Mouse (Mus musculus): ENCODE data around the gene Nkd1.

The Nkd1 gene

DNA sequence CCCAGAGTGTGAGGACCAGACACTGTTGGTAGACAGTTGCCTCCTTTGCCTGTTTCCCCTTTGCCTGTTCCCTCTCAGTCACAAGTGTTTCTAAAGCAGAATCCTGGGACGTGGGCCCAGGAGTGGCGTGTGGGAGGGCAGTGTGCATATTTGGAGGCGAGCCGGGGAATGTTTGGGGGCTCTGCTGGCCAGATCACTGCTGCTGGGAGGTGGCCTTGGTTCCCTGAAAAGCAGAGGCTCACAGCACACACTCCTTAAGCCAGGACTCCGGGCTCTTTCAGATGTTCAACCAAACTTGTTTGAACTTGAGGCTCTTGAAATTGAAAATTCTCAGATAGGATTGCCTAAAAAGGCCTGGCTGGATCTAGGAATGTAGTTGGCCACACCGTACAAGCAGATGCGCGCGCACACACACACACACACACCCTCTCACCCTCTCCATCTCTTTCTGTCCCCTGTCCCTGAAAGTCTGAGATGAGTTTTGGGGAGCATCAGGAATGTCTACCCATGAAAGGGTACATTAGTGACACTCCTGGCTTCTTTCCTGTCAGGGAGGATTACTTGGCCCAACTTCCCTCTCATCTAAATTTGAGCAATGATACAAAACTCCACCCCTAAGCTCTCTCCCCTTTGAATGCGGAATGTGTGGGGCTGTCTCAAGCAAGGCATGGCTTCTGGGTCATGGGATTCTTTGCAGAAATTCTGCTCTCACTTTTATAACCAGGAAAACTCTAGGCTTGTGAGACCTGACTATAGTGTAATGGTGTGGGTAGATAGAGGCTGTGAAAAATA, 55.4 kb downstream of the Nkd1 start:
- no peak for DNase-seq

DNA sequence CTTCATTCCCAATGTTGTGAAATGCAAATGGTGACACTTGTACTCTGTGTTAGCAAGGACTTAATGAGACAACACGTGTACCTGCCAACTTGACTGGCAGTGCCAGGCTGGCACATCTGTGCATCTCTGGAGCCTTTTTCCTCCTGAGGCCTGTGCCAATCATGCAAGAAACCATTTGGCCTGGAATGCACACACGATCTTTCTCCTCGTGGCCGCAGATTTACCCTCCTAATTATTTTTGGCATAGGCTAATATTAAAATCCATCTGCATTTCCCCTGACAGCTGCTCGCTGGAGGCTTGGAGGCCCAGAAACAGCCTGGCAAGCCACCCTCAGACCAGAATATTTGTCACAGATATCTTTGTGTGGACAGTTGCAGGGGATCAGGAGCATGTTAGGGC, 56.5 kb downstream of the Nkd1 start:
- no peak for DNase-seq

DNA sequence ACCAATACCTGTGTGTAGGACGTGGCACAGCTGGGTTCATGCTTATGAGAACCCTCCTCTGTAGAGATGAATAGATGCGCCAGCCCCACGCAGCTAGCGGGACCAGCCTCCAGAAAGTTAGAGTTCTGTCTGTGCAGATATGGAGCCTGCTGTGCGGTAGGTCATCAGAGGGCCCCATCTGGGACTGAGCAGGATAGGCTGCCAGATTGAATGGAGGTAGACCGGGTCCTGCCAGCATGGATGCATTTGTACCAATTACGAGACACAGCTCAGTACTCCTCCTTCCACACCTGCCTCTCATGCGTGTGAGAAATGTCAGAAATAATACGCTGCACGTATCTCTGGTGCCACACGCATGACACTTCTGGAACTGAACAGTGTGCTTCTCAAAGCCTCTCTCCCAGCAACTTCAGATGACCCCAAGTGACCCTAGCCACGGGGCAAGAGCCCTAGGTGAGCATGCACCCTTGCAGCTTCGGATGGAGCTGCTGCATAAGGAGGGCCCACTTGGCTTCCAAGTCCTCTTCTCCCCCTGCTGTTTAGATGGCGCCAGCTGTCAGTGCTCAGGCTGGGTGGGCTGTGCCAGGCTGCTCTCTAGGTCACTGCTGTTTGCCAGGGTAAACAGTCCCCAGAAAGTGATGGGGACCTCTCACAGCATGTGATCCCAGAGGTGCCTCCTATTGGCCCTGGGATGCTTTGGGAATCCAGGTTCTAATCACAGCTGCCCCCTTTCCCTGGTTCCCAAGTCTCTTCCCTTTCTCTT, 57.4 kb downstream of the Nkd1 start:
- DNase-seq: no peak

DNA sequence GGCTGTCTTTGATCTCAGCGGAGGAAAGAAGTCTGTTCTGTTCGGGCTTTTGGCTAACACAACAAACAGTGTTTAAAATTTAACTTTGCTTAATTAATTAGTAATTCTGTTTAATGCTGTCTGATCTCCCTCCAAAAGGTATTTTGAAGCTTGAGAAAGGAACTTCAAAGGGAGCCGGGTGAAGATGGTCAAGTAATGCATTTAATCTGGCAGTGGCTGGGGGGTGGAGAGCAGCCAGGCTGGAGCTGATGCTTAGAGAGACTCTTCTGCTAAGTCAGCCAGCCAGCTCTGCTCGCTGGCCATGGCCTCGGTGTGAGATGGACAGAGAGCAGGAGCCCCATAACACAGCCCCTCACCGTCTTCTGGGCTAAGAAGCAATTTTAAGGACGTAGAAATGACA, 58.1 kb downstream of the Nkd1 start:
- no peak for DNase-seq

DNA sequence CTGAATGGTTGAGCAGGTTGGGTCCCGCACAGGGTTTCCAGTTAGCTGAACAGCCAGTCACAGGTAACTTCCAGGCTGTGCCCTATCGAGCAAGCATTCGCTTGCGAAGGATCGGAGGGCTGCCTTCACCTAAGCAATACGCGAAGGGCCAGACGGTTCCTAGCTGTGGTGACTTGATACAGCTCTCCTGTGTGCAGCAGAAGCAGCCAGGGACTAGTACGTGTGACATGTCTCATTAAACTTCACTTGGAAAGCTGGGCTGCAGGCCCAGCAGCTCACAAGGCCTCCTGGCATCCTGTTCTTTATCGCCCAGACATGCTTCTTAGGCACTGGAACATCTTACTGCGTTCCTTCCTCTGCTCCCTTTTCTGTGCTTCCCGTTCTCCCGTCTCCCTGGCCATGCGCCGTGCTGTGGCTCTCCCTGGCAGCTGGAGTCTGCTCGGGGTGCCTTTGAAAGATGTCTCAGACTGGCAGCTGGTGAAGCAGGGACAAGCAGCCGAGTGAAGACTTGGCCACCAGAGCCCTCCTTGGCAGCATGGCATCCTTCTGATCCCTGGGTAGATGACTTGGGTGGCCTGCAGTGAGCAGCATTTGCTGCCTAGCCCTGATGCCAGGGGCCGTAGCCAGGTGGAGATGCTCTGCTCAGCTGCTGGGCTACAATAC, 58.6 kb downstream of the Nkd1 start:
- DNase-seq: peak; percentile 43 to 51

DNA sequence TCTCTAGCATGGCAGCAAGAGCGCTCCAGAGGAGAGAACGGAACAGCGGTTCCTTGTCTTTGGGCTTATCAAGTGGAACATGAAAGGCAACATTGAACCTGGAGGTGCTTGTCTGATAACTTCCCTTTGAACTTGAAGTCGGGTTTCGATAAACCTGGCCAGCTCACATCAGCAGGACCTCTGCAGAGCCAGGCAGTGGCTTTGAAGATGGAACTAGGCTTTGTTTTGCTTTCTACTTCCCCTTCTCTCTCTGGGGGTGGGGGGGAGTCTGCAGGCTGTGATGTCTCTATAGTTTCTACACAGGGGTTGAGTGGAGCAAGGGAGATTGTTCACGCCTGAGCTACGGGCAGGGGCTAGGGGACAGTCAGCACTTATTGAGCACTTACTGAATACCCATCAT, 59.6 kb downstream of the Nkd1 start:
- DNase-seq: no peak

DNA sequence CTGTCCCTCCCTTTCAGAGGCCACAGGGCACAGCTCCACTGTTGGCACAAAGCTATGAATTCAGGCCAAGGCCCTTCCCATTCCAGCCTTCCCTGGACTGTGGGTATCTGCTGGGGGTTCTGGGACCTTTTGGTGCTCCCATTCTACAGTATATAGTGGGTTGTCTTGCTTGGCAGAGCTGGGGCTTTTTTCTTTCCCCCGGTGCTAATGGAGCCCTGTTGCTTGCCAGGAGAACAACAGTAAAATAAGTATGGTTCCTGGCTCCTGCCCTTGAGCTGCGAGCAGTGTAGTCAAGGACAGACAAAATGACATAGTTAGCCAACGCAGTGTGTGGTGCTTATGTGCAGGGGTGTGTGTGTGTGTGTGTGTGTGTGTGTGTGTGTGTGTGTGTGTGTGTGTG, 62.7 kb downstream of the Nkd1 start:
- DNase-seq: no peak

DNA sequence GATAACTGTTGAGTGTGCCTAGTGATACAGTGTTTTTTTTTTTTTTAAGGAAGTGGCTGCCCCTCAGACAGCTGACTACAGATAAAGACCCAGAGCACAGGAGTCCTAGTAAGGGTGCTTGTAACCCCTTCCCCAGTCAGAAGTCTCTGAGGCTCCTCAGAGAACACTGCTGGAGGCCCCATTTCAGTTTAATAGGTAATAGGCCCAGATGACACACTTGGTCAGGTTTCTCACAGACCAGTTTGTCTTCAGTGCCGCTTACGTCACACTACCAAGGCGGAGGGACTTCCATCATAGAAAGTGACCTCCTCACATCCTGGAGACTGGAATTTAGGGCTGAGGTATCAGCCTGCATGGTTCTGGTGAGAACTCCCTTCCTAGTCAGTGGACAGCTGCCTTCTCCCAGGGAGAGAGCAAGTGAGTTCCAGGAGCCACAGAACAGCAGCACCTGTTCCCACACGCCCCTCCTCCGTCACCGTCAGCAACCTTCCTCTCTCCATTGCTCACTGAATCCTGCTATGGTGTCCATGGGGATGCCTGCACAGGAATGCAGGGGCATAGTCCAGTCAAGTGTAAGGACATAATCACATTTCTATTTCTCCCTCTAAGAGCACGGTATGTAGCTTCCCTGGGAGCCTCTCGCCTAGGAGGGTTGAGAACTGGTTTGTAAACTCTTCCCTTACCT, 67.2 kb downstream of the Nkd1 start:
- no peak for DNase-seq

DNA sequence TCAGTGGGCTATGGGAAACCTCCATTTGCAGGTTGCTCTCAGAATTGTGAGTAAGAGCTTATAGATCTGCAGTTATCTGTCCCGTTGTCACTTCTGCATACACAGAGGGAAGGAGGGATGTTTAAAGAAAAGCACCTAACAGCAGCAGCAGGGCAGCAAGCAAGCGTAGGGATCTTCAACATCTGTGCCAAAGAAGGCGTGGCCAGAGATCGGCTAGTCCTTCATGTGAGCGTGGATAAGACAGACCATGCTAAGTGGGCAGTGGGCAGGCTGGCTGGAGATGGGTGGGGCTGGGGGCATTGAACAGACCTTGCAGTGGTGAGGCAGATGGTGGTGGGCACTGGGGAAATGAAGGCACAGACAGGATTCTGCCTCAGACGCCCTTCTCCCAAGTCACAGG, 69.1 kb downstream of the Nkd1 start:
- DNase-seq: no peak

DNA sequence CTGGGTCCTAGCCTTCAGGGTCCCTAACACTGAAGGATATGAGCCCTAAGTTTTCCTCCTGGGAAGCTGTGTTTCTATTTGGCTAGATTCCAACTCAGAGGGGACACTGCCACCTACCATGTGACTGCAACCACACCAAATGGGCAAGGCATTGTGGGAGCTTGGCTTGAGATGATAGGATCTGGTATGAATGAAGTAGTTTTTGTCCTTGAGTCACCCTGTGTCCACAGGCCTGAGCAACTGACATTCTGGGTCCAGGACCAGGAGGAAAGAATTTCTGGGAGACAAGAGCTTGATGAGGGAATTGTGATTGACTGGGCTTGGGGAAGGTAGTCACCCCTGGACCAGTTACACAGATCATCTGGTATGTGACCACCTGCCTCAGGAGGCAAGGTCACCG, 72.8 kb downstream of the Nkd1 start:
- DNase-seq: no peak

DNA sequence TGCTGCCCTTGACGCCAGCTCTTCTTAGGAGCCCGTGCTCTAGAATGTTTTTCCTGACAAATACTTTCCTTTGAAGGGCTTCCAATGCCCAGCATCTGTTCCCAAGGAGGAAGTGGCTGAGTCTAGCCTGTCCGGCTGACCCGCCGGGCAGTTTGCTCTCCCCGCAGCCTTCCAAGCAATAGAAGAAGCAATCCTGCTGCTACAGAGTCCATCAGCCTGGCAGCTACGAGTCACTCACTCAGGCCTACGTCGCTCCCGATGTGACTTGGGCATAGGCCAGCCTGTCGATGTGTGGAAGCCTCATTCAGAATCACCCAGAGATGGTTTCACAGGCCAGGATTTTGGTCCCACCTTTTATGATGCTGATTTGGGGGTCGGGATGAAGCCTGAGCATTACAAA, 74.9 kb downstream of the Nkd1 start:
- no peak for DNase-seq

DNA sequence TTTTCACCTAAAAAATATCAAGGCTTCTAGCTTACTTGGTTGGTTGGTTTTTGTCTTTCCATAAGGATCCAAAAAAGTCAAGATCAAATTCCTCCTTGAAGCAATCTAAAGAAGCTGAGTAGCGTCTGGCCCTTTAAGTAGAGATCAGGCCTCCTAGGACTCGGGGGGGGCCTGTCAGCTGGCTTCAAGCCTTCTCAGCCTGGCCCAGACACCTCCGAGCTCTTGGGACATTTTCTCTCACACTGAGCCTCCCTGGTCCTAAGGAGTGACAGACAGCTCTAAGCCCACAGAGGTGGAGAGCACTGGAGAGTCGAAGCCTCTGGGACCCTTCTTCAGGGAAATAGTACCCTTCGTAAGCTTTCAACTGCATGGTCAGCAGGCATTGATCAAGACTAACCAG, 77.4 kb downstream of the Nkd1 start:
- no peak for DNase-seq

DNA sequence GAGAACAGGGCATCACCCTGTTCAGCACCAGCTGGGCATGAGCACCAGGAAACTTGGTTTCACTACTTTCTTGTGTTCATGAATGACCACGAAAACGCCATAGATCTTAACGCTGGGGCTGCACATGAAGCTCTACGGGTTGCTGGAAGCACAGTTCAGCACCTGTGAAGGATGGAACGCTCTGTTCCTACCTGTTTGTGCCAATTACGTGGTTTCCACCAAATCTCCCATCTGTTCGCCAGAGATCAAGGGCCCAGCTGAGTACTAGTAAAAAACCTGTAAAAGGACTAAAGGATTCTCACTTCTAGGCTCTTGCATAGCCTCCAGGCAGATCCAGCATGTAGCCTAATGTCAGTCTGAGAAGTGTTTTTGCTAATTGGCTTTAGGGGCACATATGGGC, 78.3 kb downstream of the Nkd1 start:
- peak; percentile 64 to 68 for DNase-seq

DNA sequence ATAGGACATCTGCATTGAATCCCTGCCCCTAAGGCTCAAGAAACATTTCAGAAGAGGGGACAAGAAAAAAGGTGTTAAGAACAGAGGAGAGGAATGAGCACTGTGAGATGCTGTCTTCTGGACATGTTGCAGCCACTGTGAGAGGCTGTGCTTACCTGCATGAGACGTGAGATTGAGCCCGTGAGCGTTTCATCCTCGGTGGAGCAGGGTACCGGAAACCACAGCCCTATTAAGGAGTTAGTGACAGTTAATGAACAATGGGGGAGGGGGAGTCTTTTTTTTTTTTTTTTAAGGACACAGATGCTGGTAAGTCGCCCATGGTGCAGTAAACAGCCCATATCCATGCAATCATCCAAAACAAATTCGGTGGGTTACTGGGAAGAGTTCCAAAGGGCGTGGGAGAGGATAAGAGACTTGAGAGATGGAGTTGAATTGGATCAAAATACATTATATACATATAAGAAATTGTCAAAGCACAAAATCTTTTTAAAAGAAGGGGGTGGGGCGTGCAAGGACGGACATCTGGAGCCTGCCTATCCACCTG, 82.4 kb downstream of the Nkd1 start:
- DNase-seq: no peak

DNA sequence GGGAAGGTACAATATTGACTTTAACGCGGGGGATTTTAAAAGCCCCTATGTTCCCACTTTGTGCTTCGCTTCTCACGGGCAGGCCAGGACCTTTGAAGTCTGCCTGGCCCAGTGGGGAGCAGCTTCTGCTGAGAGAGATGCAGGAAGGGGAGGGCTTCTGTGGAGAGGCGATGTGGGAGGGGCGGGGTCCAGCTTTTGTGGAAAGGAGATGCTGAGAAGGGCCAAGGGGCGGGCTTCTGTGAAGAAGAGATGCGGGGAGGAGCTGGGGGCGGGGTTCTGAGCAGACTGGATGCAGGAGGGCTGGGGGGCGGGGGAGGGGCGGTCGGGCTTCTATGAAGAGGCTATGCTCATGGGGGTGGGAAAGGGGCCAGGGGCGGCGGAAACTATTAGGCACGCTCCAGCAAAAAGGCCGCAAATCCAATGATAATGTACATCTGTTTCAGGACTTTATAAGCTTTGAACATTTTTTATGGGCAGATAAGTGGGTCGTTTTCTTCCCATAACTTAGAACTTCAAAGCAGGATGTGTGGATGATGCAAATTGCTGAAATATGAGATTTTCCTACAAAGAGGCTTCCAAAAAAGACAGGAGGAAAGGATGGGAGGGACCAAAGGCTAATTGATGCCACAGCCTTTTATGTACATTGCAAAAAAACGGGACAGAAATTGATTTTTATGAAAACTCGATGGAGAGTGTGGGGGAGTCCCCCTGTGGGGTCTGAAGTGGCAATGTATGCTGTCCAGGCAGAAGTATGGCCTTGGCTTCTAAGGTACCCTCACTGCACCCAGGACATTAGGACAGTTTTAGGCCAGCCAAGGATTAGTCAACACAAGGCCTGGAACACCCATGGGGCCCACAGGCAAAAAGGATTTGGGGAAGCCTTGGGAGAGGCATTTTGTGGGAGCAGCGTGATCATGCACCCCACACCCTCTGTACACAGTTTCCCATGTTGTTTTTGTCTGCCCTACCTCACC, 83.2 kb downstream of the Nkd1 start:
- peak in 1 of 2 experiments; percentile 39 for DNase-seq

DNA sequence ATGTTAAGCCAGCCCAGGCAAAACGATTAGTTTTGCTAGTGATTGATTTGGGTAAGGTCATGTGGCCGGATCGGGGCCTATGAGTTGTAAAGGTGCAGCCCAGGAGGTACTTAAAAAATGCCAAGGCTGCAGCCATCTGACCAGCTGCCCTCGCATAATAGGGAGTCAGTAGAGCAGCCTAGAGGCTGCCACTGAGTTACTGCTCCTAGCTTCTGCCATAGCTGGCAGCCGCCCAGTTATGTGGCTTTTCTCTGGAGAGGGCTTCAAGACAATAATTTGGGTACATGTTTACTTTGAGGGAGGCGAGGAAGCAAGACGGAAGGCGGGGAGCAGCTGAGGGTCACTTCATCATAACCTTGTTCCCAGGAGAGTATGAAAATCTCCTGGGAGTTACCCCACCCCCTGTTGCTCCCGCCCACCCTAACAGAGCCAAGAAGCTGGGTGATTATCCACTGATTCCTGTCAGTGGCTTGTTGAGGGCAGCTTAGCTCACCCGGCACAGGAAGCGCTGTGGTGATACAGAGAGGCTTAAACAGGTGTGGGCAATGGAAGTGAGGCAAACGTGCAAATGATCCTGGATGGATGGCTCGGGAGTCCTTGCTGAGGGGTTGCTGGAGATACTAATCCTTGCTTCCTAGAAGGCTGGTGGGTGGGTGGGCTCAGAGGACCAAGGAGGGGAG, 84.3 kb downstream of the Nkd1 start:
- DNase-seq: no peak

DNA sequence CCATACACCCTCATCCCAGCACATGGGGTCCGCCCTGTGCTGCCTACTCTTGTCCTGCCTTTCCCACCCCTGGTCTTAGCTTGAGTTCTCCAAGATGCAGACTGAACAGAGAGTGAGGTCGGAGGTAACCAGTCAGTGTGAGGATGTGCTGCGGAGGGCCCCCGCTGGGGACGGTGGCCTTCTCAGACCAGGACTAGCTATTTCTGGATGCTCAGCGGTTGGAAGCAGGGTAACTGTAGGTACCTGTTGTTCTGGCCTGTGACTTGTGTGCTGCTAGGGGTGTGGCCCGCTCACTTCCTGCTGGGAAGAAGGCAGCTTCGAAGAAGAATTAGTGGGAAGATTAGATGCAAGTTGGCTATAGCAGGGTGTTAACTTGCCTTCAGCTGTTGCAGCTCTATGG, 87.9 kb downstream of the Nkd1 start:
- no peak for DNase-seq

DNA sequence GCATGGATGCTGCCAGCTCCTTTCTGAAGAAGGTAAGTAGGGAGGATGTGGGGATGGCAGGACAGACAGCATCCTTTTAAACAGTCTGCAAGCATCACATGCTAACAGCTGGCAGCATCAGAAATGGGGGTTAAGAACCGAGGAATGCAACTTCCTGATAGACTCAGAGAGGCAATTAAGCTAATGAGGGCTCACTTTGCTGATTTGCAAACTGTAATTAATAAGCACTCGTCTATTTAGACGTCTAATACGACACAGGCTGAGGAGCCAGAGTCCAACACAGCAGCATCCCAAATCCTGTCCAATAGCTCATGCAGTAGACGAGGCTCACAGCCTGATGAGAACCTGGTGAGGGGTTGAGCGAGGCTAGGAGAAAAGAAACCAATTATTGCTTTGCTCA, 89.1 kb downstream of the Nkd1 start:
- DNase-seq: no peak

DNA sequence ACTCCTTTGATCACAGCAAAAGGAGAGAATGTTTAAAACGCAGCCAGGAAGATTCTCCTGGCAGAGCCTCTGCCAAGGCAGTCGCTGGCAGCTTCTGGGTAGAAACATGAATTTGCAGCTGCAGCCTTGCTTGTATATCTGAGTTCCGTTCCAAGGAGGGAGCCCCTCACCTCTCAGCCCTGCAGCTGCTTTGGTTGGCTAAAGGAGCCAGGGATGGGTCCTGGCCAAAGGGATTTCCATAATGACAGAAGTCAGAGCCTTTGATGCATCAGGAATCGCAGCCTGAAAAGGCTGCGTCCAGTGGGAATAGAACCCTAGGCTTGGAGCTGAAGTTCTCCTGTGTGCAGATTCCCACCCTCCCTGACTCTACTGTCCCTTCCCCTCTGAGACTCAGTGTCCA, 93.8 kb downstream of the Nkd1 start:
- no peak for DNase-seq

DNA sequence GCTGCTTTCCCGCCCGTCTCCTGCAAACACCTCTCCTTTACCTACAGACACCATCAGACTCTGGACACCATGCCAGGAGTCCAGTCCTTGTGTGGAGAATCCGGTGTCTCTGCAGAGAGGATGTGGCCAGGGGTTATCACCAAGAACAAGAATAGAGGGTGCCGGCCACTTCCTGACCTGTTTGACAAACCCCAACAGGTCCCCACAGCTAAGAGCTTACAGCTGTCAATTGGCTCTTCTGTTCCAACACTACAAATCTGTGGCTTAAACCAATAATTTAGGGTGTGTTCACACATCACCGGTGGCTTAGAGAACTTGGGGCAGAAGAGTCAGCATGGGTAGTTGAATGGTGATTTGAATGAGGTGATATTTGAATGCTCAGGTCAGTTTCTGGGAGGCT, 97.5 kb downstream of the Nkd1 start:
- no peak for DNase-seq

DNA sequence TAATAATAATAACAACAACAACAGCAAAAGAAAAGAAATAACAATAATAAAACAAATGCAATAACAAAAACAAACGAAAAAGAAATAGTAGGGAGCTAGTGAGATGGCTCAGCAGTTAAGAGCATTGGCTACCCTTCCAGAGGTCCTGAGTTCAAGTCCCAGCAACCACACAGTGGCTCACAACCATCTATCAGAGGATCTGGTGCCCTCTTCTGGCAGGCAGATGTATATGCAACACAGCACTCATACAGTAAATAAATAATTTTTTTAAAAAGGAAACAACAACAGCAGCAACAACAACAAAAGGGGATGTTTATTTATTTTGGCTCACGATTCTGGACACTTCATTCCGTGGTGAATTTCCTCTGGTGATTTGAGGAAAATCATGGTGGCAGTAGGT, 98.4 kb downstream of the Nkd1 start:
- DNase-seq: no peak

All from cerebellum, adult 18-20 months (tissue).